Mouse (Mus musculus) MEL (cell line): Measurements from ENCODE around the gene A3galt2. TPM values are rescaled to one million over a fixed set of nuclear protein-coding genes. Genes with fewer than 3 reads are reported as not detected.

Experiments
- DNase-seq: peaks from one replicate; pipeline ENCODE4 v3.0.0; 2011; ENCODE audit warnings: low read depth, low spot score
- H3K27ac ChIP-seq: 2 replicates; pipeline ENCODE4 v1.5.1; 2012; ENCODE audit warnings: low read depth, mild to moderate bottlenecking, control low read depth, low read length, moderate library complexity; ENCODE audit not compliant: control insufficient read depth
- H3K27me3 ChIP-seq, 2 experiments: fragments of 150-350 bp in 1 of 2; sonication (generic) in 1 of 2; 2 replicates each; pipeline ENCODE4 v1.6.1; 2012; ENCODE audit warnings: low read length in 2 of 2, mild to moderate bottlenecking in 2 of 2, improper control_type of control experiment in 1 of 2, moderate library complexity in 1 of 2; ENCODE audit not compliant: insufficient read depth in 2 of 2, control insufficient read depth in 1 of 2
- H3K36me3 ChIP-seq, 2 experiments: 2 replicates each; pipeline ENCODE4 v1.6.1; 2012 to 2014; ENCODE audit warnings: low read length in 2 of 2, improper control_type of control experiment in 1 of 2, inconsistent platforms in 1 of 2, mild to moderate bottlenecking in 1 of 2; ENCODE audit not compliant: insufficient read depth in 2 of 2, control insufficient read depth in 1 of 2
- H3K4me1 ChIP-seq, 2 experiments: fragments of 150-350 bp in 1 of 2; sonication (generic) in 1 of 2; 2 replicates each; pipeline ENCODE4 v1.6.1; 2012; ENCODE audit warnings: low read length in 2 of 2, improper control_type of control experiment in 1 of 2, mild to moderate bottlenecking in 1 of 2; ENCODE audit not compliant: insufficient read depth in 2 of 2, control insufficient read depth in 1 of 2
- H3K4me3 ChIP-seq, 2 experiments: fragments of 150-350 bp in 1 of 2; sonication (generic) in 1 of 2; 2 replicates each; pipeline ENCODE4 v1.5.1; 2012; ENCODE audit warnings: low read depth in 2 of 2, low read length in 2 of 2, mild to moderate bottlenecking in 2 of 2, moderate library complexity in 2 of 2, control low read depth in 1 of 2, improper control_type of control experiment in 1 of 2; ENCODE audit not compliant: control insufficient read depth in 1 of 2, insufficient read depth in 1 of 2
- H3K79me2 ChIP-seq: 2 replicates; pipeline ENCODE4 v1.6.1; 2012; ENCODE audit warnings: mild to moderate bottlenecking, low read length, moderate library complexity; ENCODE audit not compliant: control insufficient read depth, poor library complexity, insufficient read depth
- H3K9ac ChIP-seq: 2 replicates; pipeline ENCODE4 v1.6.1; 2012; ENCODE audit warnings: low read depth, mild to moderate bottlenecking, control low read depth, low read length, moderate library complexity; ENCODE audit not compliant: control insufficient read depth, poor library complexity, severe bottlenecking
- H3K9me3 ChIP-seq: fragments of 150-350 bp; sonication (generic); replicated peaks from 2 replicates; pipeline ENCODE4 v1.6.1; 2012; ENCODE audit warnings: mild to moderate bottlenecking, low read length, improper control_type of control experiment, moderate library complexity; ENCODE audit not compliant: insufficient read depth
- CHD2 ChIP-seq: IDR thresholded peaks from 2 replicates; pipeline ENCODE4 v1.6.1; 2011; ENCODE audit warnings: low read length, improper control_type of control experiment
- CTCF ChIP-seq, 3 experiments: IDR thresholded peaks in 2 of 3; conservative IDR thresholded peaks in 1 of 3; 2 replicates each; pipeline ENCODE4 v1.5.1; 2011 to 2012; ENCODE audit warnings: low read length in 3 of 3, low read depth in 2 of 3, mild to moderate bottlenecking in 2 of 3, improper control_type of control experiment in 1 of 3, inconsistent platforms in 1 of 3, mixed read lengths in 1 of 3, moderate library complexity in 1 of 3; ENCODE audit not compliant: control insufficient read depth in 1 of 3, insufficient read depth in 1 of 3, poor library complexity in 1 of 3, severe bottlenecking in 1 of 3
- E2F4 ChIP-seq: IDR thresholded peaks from 2 replicates; pipeline ENCODE4 v1.6.1; 2011; ENCODE audit warnings: low read depth, low read length, improper control_type of control experiment, borderline replicate concordance
- ELF1 ChIP-seq: IDR thresholded peaks from 2 replicates; pipeline ENCODE4 v1.6.1; 2014; ENCODE audit warnings: low read depth, mild to moderate bottlenecking, inconsistent platforms, low read length, improper control_type of control experiment, moderate library complexity
- HCFC1 ChIP-seq: IDR thresholded peaks from 2 replicates; pipeline ENCODE4 v1.6.1; 2012; ENCODE audit warnings: low read depth, mild to moderate bottlenecking, inconsistent platforms, low read length, improper control_type of control experiment, moderate library complexity
- JUND ChIP-seq: IDR thresholded peaks from 2 replicates; pipeline ENCODE4 v1.6.1; 2011; ENCODE audit warnings: low read depth, mild to moderate bottlenecking, improper control_type of control experiment, low read length
- MAFK ChIP-seq: IDR thresholded peaks from 2 replicates; pipeline ENCODE4 v1.6.1; 2011; ENCODE audit warnings: low read depth, mild to moderate bottlenecking, low read length, improper control_type of control experiment, borderline replicate concordance
- MAX ChIP-seq: IDR thresholded peaks from 2 replicates; pipeline ENCODE4 v1.6.1; 2011; ENCODE audit warnings: low read length, improper control_type of control experiment
- NELFE ChIP-seq: IDR thresholded peaks from 2 replicates; pipeline ENCODE4 v1.6.1; 2011; ENCODE audit warnings: low read depth, low read length, improper control_type of control experiment
- NRF1 ChIP-seq: IDR thresholded peaks from 2 replicates; pipeline ENCODE4 v1.6.1; 2014; ENCODE audit warnings: low read depth, mild to moderate bottlenecking, inconsistent platforms, low read length, improper control_type of control experiment, moderate library complexity; ENCODE audit not compliant: poor library complexity, insufficient read depth, severe bottlenecking
- POLR2A ChIP-seq, 2 experiments: IDR thresholded peaks; 2 replicates each; pipeline ENCODE4 v1.6.1; 2011 to 2012; ENCODE audit warnings: low read length in 2 of 2, mild to moderate bottlenecking in 2 of 2, control low read depth in 1 of 2, improper control_type of control experiment in 1 of 2, low read depth in 1 of 2, moderate library complexity in 1 of 2; ENCODE audit not compliant: control insufficient read depth in 1 of 2, insufficient read depth in 1 of 2, poor library complexity in 1 of 2
- POLR2AphosphoS2 ChIP-seq: IDR thresholded peaks from 2 replicates; pipeline ENCODE4 v1.6.1; 2011; ENCODE audit warnings: low read length, improper control_type of control experiment
- POLR2AphosphoS5 ChIP-seq: IDR thresholded peaks from 2 replicates; pipeline ENCODE4 v1.6.1; 2012; ENCODE audit warnings: low read depth, borderline replicate concordance, mild to moderate bottlenecking, inconsistent platforms, low read length, moderate library complexity, mixed read lengths
- RAD21 ChIP-seq: IDR thresholded peaks from 2 replicates; pipeline ENCODE4 v1.6.1; 2011; ENCODE audit warnings: mild to moderate bottlenecking, low read depth, low read length, improper control_type of control experiment
- TCF12 ChIP-seq: IDR thresholded peaks from 2 replicates; pipeline ENCODE4 v1.6.1; 2014; ENCODE audit warnings: low read depth, mild to moderate bottlenecking, inconsistent platforms, low read length, improper control_type of control experiment, moderate library complexity
- USF1 ChIP-seq: IDR thresholded peaks from 2 replicates; pipeline ENCODE4 v1.6.1; 2014; ENCODE audit warnings: low read depth, mild to moderate bottlenecking, inconsistent platforms, low read length, improper control_type of control experiment, moderate library complexity
- USF2 ChIP-seq, 2 experiments: IDR thresholded peaks; 2 replicates each; pipeline ENCODE4 v1.6.1; 2011 to 2012; ENCODE audit warnings: improper control_type of control experiment in 2 of 2, low read length in 2 of 2, borderline replicate concordance in 1 of 2, inconsistent platforms in 1 of 2, low read depth in 1 of 2, mild to moderate bottlenecking in 1 of 2; ENCODE audit not compliant: insufficient read depth in 1 of 2
- polyA plus RNA-seq, 2 experiments: library from polyadenylated mRNA; stranded (reverse) in 1 of 2; unstranded in 1 of 2; fragments of >175 nt in 1 of 2; fragments of >200 nt in 1 of 2; gene quantifications; 2 replicates each; pipeline versions ENCODE4 v1.2.1 to v1.2.4; 2012; ENCODE audit warnings: low replicate concordance in 2 of 2, low read depth in 1 of 2; ENCODE audit not compliant: insufficient read length in 2 of 2, insufficient read depth in 1 of 2, missing spikeins in 1 of 2
- total RNA-seq: library from RNA; depleted of rRNA; stranded (reverse); fragments of 300-350 nt; gene quantifications from 2 replicates; pipeline ENCODE4 v1.2.3, GENCODE M21; 2012

The A3galt2 gene
- total and polyA plus RNA-seq, 3 experiments, result 0.06 TPM; not detected in 2

DNA sequence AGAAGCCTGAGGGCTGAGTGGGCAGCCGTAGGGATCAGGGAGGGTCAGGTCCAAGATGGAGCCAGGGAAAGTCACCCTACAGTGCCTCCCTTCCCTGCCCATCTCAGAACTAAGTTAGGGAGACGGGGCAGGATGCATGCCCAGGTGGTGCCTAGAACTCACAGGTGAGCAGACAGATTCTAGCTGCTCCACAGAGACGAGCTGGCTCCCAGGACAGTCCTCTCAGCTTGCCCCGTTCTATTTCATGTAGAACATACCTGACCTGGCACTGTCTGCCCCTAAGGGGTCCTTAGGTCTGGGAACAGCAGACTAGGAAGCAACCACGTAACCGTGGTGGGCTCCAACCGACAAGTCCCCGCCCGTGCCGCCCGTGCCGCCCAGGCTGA is 45.4 kb upstream of the A3galt2 start:
- Histone ChIP-seq H3K36me3 (peaks cover 0 to 8% of the 10 kb centered on the region in 2 experiments; a peak in 2 of 4 replicates), H3K9ac (no peak overlapping the region), H3K27ac (no peak overlapping the region), H3K79me2 (peaks cover 5% of the 10 kb centered on the region; the same call in 1 of the 2 replicates), H3K9me3 (no peaks in the 10 kb centered on the region), H3K4me3 (no peak overlapping the region), H3K27me3 (no peaks in the 10 kb centered on the region), H3K4me1 (peaks cover 0 to 23% of the 10 kb centered on the region in 2 experiments; a peak in 3 of 4 replicates)
- TF ChIP-seq CHD2, result no peak
- no peak for TF ChIP-seq USF1
- TF ChIP-seq TCF12, result no peak
- TF ChIP-seq CTCF (IDR thresholded peaks at IDR 0.05 in 2 of 3, conservative IDR thresholded peaks at IDR 0.05 in 1 of 3; ENCODE audit: control insufficient read depth in 1 of 3, insufficient read depth in 1 of 3, low read depth in 2 of 3, low read length in 3 of 3, poor library complexity in 1 of 3, severe bottlenecking in 1 of 3), result no peak
- no peak for TF ChIP-seq NELFE
- no peak for TF ChIP-seq MAFK
- no peak for TF ChIP-seq RAD21
- no peak for TF ChIP-seq JUND
- TF ChIP-seq E2F4, result no peak
- DNase-seq, result no peak

DNA sequence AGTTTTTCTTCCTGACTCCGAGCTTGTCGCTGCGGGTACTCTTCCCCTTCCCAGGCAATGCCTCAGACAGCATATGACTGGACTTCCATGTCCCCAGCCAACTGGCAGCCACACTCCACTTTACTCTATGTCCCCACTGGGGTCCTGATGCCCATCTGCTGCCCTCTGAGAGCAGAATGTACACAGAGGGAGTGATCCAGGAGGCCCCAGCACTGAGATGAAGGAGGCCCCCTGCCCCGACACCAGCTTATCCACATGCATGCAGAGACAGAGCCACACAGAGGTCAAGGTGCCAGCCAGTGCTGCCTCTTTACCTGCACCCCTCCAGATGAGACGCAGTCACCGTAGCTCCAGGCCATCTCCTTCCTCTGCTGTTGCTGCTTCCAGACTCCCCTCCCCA is 44.9 kb upstream of the A3galt2 start:
- no peak overlapping the region for H3K4me3 ChIP-seq
- H3K79me2 ChIP-seq, result peaks cover 5% of the 10 kb centered on the region; the same call in 1 of the 2 replicates
- TF ChIP-seq POLR2A (IDR thresholded peaks at IDR 0.05; ENCODE audit: control insufficient read depth in 1 of 2, insufficient read depth in 1 of 2, low read depth in 1 of 2, low read length in 2 of 2, poor library complexity in 1 of 2), result no peak
- no peak for TF ChIP-seq TCF12
- TF ChIP-seq USF1, result no peak
- no peak for TF ChIP-seq ELF1
- TF ChIP-seq HCFC1, result no peak
- peaks cover 0 to 8% of the 10 kb centered on the region in 2 experiments; a peak in 2 of 4 replicates for H3K36me3 ChIP-seq
- H3K9me3 ChIP-seq, result no peaks in the 10 kb centered on the region
- no peaks in the 10 kb centered on the region for H3K27me3 ChIP-seq
- DNase-seq, result no peak
- no peak overlapping the region for H3K27ac ChIP-seq
- peaks cover 0 to 23% of the 10 kb centered on the region in 2 experiments; a peak in 3 of 4 replicates for H3K4me1 ChIP-seq
- H3K9ac ChIP-seq, result no peak overlapping the region

DNA sequence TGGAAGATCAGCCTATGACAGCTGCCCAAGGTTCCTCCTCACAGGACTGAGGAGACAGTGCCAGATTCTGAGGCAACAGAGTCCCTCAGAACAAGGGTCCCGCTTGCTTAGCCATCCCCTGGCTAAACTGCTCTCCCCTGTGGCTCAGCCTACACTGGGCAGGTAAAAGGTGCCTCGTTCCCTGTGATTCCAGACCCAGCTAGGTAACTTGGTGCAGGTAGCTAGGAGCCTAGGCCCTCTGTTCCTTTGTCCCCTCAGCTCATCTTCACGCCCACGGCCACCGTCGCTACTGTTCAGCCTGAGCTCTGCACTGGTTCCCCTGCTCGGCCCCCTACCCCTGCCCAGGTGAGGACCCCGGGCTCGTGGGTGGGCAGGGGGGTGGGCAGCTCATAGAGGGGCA is 44.4 kb upstream of the A3galt2 start:
- Histone ChIP-seq H3K9ac (no peak overlapping the region; the same call in 1 of the 2 replicates), H3K4me1 (peaks cover 0 to 23% of the 10 kb centered on the region in 2 experiments; a peak in 3 of 4 replicates), H3K27me3 (no peaks in the 10 kb centered on the region), H3K36me3 (peaks cover 0 to 8% of the 10 kb centered on the region in 2 experiments; a peak in 2 of 4 replicates), H3K4me3 (no peak overlapping the region), H3K79me2 (peaks cover 5% of the 10 kb centered on the region; the same call in 1 of the 2 replicates), H3K27ac (no peak overlapping the region), H3K9me3 (no peaks in the 10 kb centered on the region)
- DNase-seq, result no peak
- no peak for TF ChIP-seq MAX
- no peak for TF ChIP-seq USF2 (IDR thresholded peaks at IDR 0.05; ENCODE audit: borderline replicate concordance in 1 of 2, insufficient read depth in 1 of 2, low read depth in 1 of 2, low read length in 2 of 2)
- no peak for TF ChIP-seq POLR2AphosphoS5
- no peak for TF ChIP-seq JUND
- no peak for TF ChIP-seq POLR2AphosphoS2
- TF ChIP-seq NRF1, result no peak
- TF ChIP-seq HCFC1, result no peak
- no peak for TF ChIP-seq CHD2
- TF ChIP-seq RAD21, result no peak
